Mouse (Mus musculus): ENCODE results near the gene 2010315B03Rik. TPM values are rescaled to one million over a fixed set of nuclear protein-coding genes. Genes with fewer than 3 reads are reported as not detected.

The 2010315B03Rik gene
- polyA plus RNA-seq (2012; ENCODE audit: insufficient read depth, insufficient read length, missing spikeins), result 28.0 and 28.8 TPM in 2 replicates

GRCm38 (mm10) chr9:124312171-124313142 lies at the start of gene 2010315B03Rik:
Gene 2010315B03Rik, minus strand, starts transcription at chr9:124312696.
- TF ChIP-seq CTCF (IDR thresholded peaks at IDR 0.05; ENCODE audit: low read depth, low read length) (no peak), POLR2A (IDR thresholded peaks at IDR 0.05; ENCODE audit: borderline replicate concordance, low read depth, low read length) (no peak)
- H3K4me3 ChIP-seq (ENCODE audit: insufficient read depth, low read length), result peak within 1 kb of the TSS; percentile 76
- peaks cover 6% of the 10 kb centered on the region for H3K4me1 ChIP-seq (ENCODE audit: control insufficient read depth, insufficient read depth, low read length)
- peak within 1 kb of the TSS; percentile 86 for H3K27ac ChIP-seq (ENCODE audit: insufficient read depth, low read depth, low read length)

DNA sequence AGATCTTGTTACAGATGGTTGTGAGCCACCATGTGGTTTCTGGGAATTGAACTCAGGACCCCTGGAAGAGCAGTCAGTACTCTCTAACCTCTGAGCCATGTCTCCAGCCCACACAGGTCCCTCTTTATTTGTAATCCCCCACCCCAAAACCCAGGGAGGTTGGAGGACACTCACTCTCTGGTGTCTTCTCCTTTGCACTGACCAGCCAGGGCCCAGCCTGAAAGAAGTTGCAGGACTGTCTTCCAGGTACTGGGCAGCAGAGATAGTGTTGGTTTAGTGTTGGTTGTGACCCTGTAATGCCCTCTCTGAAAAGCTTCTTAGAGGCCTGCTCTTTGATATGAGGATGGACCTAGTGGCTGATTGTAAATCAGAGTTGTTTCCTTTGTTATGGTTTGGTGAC lies 994 bp downstream of the 2010315B03Rik start:
- Histone ChIP-seq H3K4me1 (ENCODE audit: control insufficient read depth, insufficient read depth, low read length) (peaks cover 6% of the 10 kb centered on the region), H3K4me3 (ENCODE audit: insufficient read depth, low read length) (peak overlapping the region; percentile 76), H3K27ac (ENCODE audit: insufficient read depth, low read depth, low read length) (peak overlapping the region; percentile 86)
- TF ChIP-seq POLR2A (IDR thresholded peaks at IDR 0.05; ENCODE audit: borderline replicate concordance, low read depth, low read length) (no peak), CTCF (IDR thresholded peaks at IDR 0.05; ENCODE audit: low read depth, low read length) (no peak)

- TF ChIP-seq POLR2A (IDR thresholded peaks at IDR 0.05; ENCODE audit: borderline replicate concordance, low read depth, low read length) (no peak), CTCF (IDR thresholded peaks at IDR 0.05; ENCODE audit: low read depth, low read length) (no peak)
- Histone ChIP-seq H3K4me1 (ENCODE audit: control insufficient read depth, insufficient read depth, low read length) (no peaks in the 10 kb centered on the region), H3K27ac (ENCODE audit: insufficient read depth, low read depth, low read length) (no peak overlapping the region), H3K4me3 (ENCODE audit: insufficient read depth, low read length) (no peak overlapping the region)
These were observed 24.2 kb downstream of the 2010315B03Rik start for GRCm38 (mm10) chr9:124288329-124288728.

DNA sequence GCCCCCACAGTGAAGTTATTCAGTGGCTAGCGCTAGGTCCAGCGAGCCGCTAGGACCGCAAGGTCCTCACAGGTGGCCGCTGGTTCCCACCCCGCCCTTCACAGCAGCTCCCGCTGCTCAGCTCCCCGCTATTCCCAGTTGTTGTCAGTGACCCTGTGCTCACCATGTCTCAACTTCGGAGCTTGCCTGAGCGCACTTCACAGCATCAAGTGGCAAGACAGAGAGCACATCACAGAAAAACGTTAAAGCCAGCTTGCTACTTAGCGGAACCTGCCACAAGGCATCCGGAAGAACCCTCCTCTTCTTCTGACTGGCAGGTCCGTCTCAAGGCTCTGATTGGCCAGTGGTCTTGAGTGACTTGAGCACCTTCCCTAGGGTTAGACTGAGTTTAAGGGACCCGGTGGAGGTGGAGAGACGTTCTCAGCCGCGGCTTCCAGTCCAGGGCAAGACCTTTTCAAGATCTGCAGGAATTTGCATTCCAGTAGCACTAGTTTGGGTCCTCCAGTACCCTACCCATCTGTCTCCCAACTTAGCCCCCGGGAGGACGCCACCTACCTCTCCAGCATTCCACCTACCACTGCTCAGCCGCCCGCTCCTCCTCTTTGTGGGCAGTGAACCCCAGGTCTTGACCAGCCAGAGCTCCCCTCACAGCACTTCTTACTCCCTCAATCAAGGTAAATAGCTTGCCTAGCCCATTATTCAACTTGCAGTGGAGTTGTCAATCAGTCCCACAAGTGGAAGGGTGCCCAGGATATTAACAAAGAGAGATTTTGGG lies 30.4 kb downstream of the 2010315B03Rik start:
- TF ChIP-seq POLR2A (IDR thresholded peaks at IDR 0.05; ENCODE audit: borderline replicate concordance, low read depth, low read length), result no peak
- TF ChIP-seq CTCF (IDR thresholded peaks at IDR 0.05; ENCODE audit: low read depth, low read length), result peak; percentile 14; the same call in 1 of the 2 replicates
- Histone ChIP-seq H3K4me1 (ENCODE audit: control insufficient read depth, insufficient read depth, low read length) (peaks cover 12% of the 10 kb centered on the region), H3K4me3 (ENCODE audit: insufficient read depth, low read length) (peak overlapping the region; percentile 97), H3K27ac (ENCODE audit: insufficient read depth, low read depth, low read length) (peak overlapping the region; percentile 44)

- Histone ChIP-seq H3K4me3 (ENCODE audit: insufficient read depth, low read length) (peak overlapping the region; percentile 97), H3K27ac (ENCODE audit: insufficient read depth, low read depth, low read length) (peak overlapping the region; percentile 44), H3K4me1 (ENCODE audit: control insufficient read depth, insufficient read depth, low read length) (peaks cover 12% of the 10 kb centered on the region)
- TF ChIP-seq CTCF (IDR thresholded peaks at IDR 0.05; ENCODE audit: low read depth, low read length) (no peak), POLR2A (IDR thresholded peaks at IDR 0.05; ENCODE audit: borderline replicate concordance, low read depth, low read length) (no peak)
These were observed 31.1 kb downstream of the 2010315B03Rik start for GRCm38 (mm10) chr9:124281448-124281791.

- H3K27ac ChIP-seq (ENCODE audit: insufficient read depth, low read depth, low read length), result peak overlapping the region; percentile 44
- H3K4me3 ChIP-seq (ENCODE audit: insufficient read depth, low read length), result peak overlapping the region; percentile 97
- TF ChIP-seq CTCF (IDR thresholded peaks at IDR 0.05; ENCODE audit: low read depth, low read length) (no peak), POLR2A (IDR thresholded peaks at IDR 0.05; ENCODE audit: borderline replicate concordance, low read depth, low read length) (no peak)
- peaks cover 12% of the 10 kb centered on the region for H3K4me1 ChIP-seq (ENCODE audit: control insufficient read depth, insufficient read depth, low read length)
These were observed 31.7 kb downstream of the 2010315B03Rik start for GRCm38 (mm10) chr9:124280576-124281447.

GRCm38 (mm10) chr9:124279300-124279699 lies 33.2 kb downstream of the 2010315B03Rik start:
- Histone ChIP-seq H3K27ac (ENCODE audit: insufficient read depth, low read depth, low read length) (peak overlapping the region; percentile 24), H3K4me1 (ENCODE audit: control insufficient read depth, insufficient read depth, low read length) (peaks cover 12% of the 10 kb centered on the region), H3K4me3 (ENCODE audit: insufficient read depth, low read length) (no peak overlapping the region)
- TF ChIP-seq POLR2A (IDR thresholded peaks at IDR 0.05; ENCODE audit: borderline replicate concordance, low read depth, low read length) (no peak), CTCF (IDR thresholded peaks at IDR 0.05; ENCODE audit: low read depth, low read length) (no peak)

GRCm38 (mm10) chr9:124275064-124275463 lies 37.4 kb downstream of the 2010315B03Rik start:
- peaks cover 5% of the 10 kb centered on the region; the same call in 1 of the 2 replicates for H3K4me1 ChIP-seq (ENCODE audit: control insufficient read depth, insufficient read depth, low read length)
- TF ChIP-seq CTCF (IDR thresholded peaks at IDR 0.05; ENCODE audit: low read depth, low read length) (no peak), POLR2A (IDR thresholded peaks at IDR 0.05; ENCODE audit: borderline replicate concordance, low read depth, low read length) (no peak)
- no peak overlapping the region for H3K4me3 ChIP-seq (ENCODE audit: insufficient read depth, low read length)
- H3K27ac ChIP-seq (ENCODE audit: insufficient read depth, low read depth, low read length), result no peak overlapping the region

DNA sequence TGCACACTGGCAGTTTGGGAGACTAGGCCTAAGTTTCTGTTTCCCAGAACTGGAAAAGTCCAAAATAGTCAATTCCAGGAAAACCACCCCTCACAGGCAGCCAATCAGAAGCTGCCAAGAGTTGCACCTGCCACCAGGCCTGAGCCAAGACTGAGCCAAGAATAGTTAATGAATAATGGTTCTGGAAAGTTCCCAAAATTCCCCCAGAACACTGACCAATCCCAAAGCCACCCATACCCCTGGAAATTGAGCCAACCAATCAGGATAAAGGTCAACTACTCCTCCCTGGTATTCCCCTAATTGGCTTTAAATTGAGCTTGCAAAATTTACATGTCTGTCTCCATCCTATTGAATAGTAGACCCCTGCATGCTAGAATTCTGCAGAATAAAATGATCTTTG lies 39.3 kb downstream of the 2010315B03Rik start:
- no peak for TF ChIP-seq POLR2A (IDR thresholded peaks at IDR 0.05; ENCODE audit: borderline replicate concordance, low read depth, low read length)
- TF ChIP-seq CTCF (IDR thresholded peaks at IDR 0.05; ENCODE audit: low read depth, low read length), result no peak
- H3K27ac ChIP-seq (ENCODE audit: insufficient read depth, low read depth, low read length), result no peak overlapping the region

More for the DNA sequence above, 39.3 kb downstream of the 2010315B03Rik start:
- Histone ChIP-seq H3K4me3 (ENCODE audit: insufficient read depth, low read length) (no peak overlapping the region), H3K4me1 (ENCODE audit: control insufficient read depth, insufficient read depth, low read length) (no peaks in the 10 kb centered on the region)
